Mouse (Mus musculus) liver, embryonic 16.5 days (tissue): ENCODE measurements around the gene Lpar5. TPM values are rescaled to one million over a fixed set of nuclear protein-coding genes. Genes with fewer than 3 reads are reported as not detected.
"Not testable (repeated sequence)": the region's sequence is repeated elsewhere in the genome, so short reads cannot be mapped to it uniquely, and the experiment has no call there.

Experiments used
- ATAC-seq: fragments of 200-750 bp; cut with Nextera tagmentation; 2 replicates; pipeline ENCODE4 v1.8.0; 2017; ENCODE audit warnings: low read depth, mild to moderate bottlenecking, moderate number of reproducible peaks, moderate library complexity
- H3K27ac ChIP-seq: fragments of 300-500 bp; sonication (generic); 2 replicates; pipeline ENCODE4 v1.5.1; 2014; ENCODE audit warnings: mild to moderate bottlenecking, low read length
- H3K27me3 ChIP-seq: fragments of 300-500 bp; sonication (generic); 2 replicates; pipeline ENCODE4 v1.6.1; 2014; ENCODE audit warnings: low read depth, low read length, mixed read lengths; ENCODE audit not compliant: control insufficient read depth, insufficient read depth
- H3K36me3 ChIP-seq: fragments of 300-500 bp; sonication (generic); 2 replicates; pipeline ENCODE4 v1.6.1; 2014; ENCODE audit warnings: mild to moderate bottlenecking; ENCODE audit not compliant: control insufficient read depth, insufficient read depth
- H3K4me1 ChIP-seq: fragments of 300-500 bp; sonication (generic); 2 replicates; pipeline ENCODE4 v1.6.1; 2014; ENCODE audit warnings: low read depth, low read length, mixed read lengths; ENCODE audit not compliant: control insufficient read depth
- H3K4me2 ChIP-seq: fragments of 300-500 bp; sonication (generic); 2 replicates; pipeline ENCODE4 v1.6.1; 2014; ENCODE audit warnings: low read depth, low read length, mixed read lengths
- H3K4me3 ChIP-seq: fragments of 300-500 bp; sonication (generic); 2 replicates; pipeline ENCODE4 v1.5.1; 2014; ENCODE audit warnings: low read depth, mild to moderate bottlenecking, low read length
- H3K9ac ChIP-seq: fragments of 300-500 bp; sonication (generic); 2 replicates; pipeline ENCODE4 v1.6.1; 2014; ENCODE audit warnings: low read depth, low read length
- H3K9me3 ChIP-seq: fragments of 300-500 bp; sonication (generic); replicated peaks from 2 replicates; pipeline ENCODE4 v1.6.1; 2016; ENCODE audit warnings: low read length; ENCODE audit not compliant: control insufficient read depth
- WGBS: fragments of 180-500 bp; shearing (Covaris S2); extraction: QIAGEN DNeasy Blood & Tissue Kit; methylation state at CpG from one replicate; pipeline ENCODE4 v1.1.7; 2014; ENCODE audit not compliant: insufficient replicate concordance; 5-methylcytosine and 5-hydroxymethylcytosine counted together
- polyA plus RNA-seq: library from polyadenylated mRNA; unstranded; fragments of >200 nt; fragmentation: Nextera tagmentation; extraction: Ambion mirVana; gene quantifications from 2 replicates; pipeline ENCODE4 v1.2.1, GENCODE M21; 2015

The Lpar5 gene
- polyA plus RNA-seq = 1.4 and 1.5 TPM in 2 replicates

- no peak within 1 kb of the TSS for H3K4me3 ChIP-seq
- H3K36me3 ChIP-seq = no peaks in the 10 kb centered on the region
- no peaks in the 10 kb centered on the region for H3K27me3 ChIP-seq
- no peaks in the 10 kb centered on the region for H3K9me3 ChIP-seq
- H3K4me2 ChIP-seq = no peak within 1 kb of the TSS
- H3K27ac ChIP-seq = no peak within 1 kb of the TSS
- H3K9ac ChIP-seq = no peak within 1 kb of the TSS
- ATAC-seq = no peak
- H3K4me1 ChIP-seq = peaks cover 33% of the 10 kb centered on the region
- 47% methylated on average over 8 of the region's 8 CpGs for WGBS
Observed at GRCm38 (mm10) chr6:125067571-125067995, at the start of gene Lpar5. Lpar5 (plus strand) TSS chr6:125067920.

- peaks cover 49% of the 10 kb centered on the region for H3K36me3 ChIP-seq
- WGBS = 45% methylated on average over 7 of the region's 9 CpGs
- not testable (repeated sequence) for H3K9ac ChIP-seq, H3K27me3 ChIP-seq, H3K9me3 ChIP-seq, H3K27ac ChIP-seq, H3K4me3 ChIP-seq, H3K4me2 ChIP-seq, H3K4me1 ChIP-seq
- peak; percentile 9; the same call in 1 of the 2 replicates for ATAC-seq
Observed at GRCm38 (mm10) chr6:125030532-125030931, 37.2 kb upstream of the Lpar5 start.

- H3K4me1 ChIP-seq = no peaks in the 10 kb centered on the region
- H3K27me3 ChIP-seq = no peaks in the 10 kb centered on the region
- ATAC-seq = no peak
- H3K4me2 ChIP-seq = no peak overlapping the region
- no peak overlapping the region for H3K4me3 ChIP-seq
- H3K36me3 ChIP-seq = peaks cover 46% of the 10 kb centered on the region
- no peak overlapping the region for H3K9ac ChIP-seq
- H3K27ac ChIP-seq = no peak overlapping the region
- H3K9me3 ChIP-seq = no peaks in the 10 kb centered on the region
- WGBS = 89% methylated on average over 16 of the region's 16 CpGs
Observed at GRCm38 (mm10) chr6:125031604-125032003, 36.1 kb upstream of the Lpar5 start.

- Histone ChIP-seq H3K9me3 (no peaks in the 10 kb centered on the region), H3K4me1 (peaks cover 21% of the 10 kb centered on the region), H3K4me3 (peak overlapping the region; percentile 73; the same call in 1 of the 2 replicates), H3K27me3 (no peaks in the 10 kb centered on the region), H3K36me3 (peaks cover 18% of the 10 kb centered on the region), H3K9ac (no peak overlapping the region), H3K4me2 (peak overlapping the region; percentile 79), H3K27ac (no peak overlapping the region; the same call in 1 of the 2 replicates)
- no peak for ATAC-seq
- 85% methylated on average over 4 of the region's 4 CpGs for WGBS
Observed at GRCm38 (mm10) chr6:125038666-125039065, 29.1 kb upstream of the Lpar5 start.

GRCm38 (mm10) chr6:125039131-125039530, 28.6 kb upstream of the Lpar5 start:
- Histone ChIP-seq H3K9me3 (no peaks in the 10 kb centered on the region), H3K27ac (peak overlapping the region; percentile 76), H3K36me3 (peaks cover 17% of the 10 kb centered on the region), H3K4me2 (peak overlapping the region; percentile 79), H3K27me3 (no peaks in the 10 kb centered on the region), H3K4me1 (peaks cover 21% of the 10 kb centered on the region), H3K9ac (peak overlapping the region; percentile 51), H3K4me3 (peak overlapping the region; percentile 73)
- no peak for ATAC-seq
- WGBS = 3% methylated on average over 8 of the region's 8 CpGs

- peaks cover 19% of the 10 kb centered on the region for H3K36me3 ChIP-seq
- WGBS = under 1% methylated on average over 26 of the region's 26 CpGs
- H3K9me3 ChIP-seq = no peaks in the 10 kb centered on the region
- peak within 1 kb of the TSS; percentile 79 for H3K4me2 ChIP-seq
- peak within 1 kb of the TSS; percentile 73 for H3K4me3 ChIP-seq
- H3K27me3 ChIP-seq = no peaks in the 10 kb centered on the region
- peaks cover 21% of the 10 kb centered on the region for H3K4me1 ChIP-seq
- H3K9ac ChIP-seq = peak within 1 kb of the TSS; percentile 51
- peak within 1 kb of the TSS; percentile 76 for H3K27ac ChIP-seq
- ATAC-seq = peak; percentile 95
Observed at GRCm38 (mm10) chr6:125039533-125040153, 28.1 kb upstream of the Lpar5 start, which contains the start of gene Ing4. Ing4 (plus strand) TSS chr6:125039760.

- H3K4me1 ChIP-seq = peaks cover 21% of the 10 kb centered on the region
- H3K4me3 ChIP-seq = peak overlapping the region; percentile 73
- ATAC-seq = no peak
- H3K9ac ChIP-seq = peak overlapping the region; percentile 35
- no peaks in the 10 kb centered on the region for H3K9me3 ChIP-seq
- H3K4me2 ChIP-seq = peak overlapping the region; percentile 79
- WGBS = 4% methylated on average over 7 of the region's 7 CpGs
- H3K27ac ChIP-seq = peak overlapping the region; percentile 76
- H3K27me3 ChIP-seq = no peaks in the 10 kb centered on the region
- peaks cover 18% of the 10 kb centered on the region for H3K36me3 ChIP-seq
Observed at GRCm38 (mm10) chr6:125040221-125040620, 27.5 kb upstream of the Lpar5 start.

- 49% methylated on average over 7 of the region's 7 CpGs for WGBS
- H3K27me3 ChIP-seq = no peaks in the 10 kb centered on the region
- H3K36me3 ChIP-seq = peaks cover 13% of the 10 kb centered on the region; the same call in 1 of the 2 replicates
Observed at GRCm38 (mm10) chr6:125041047-125041446, 26.7 kb upstream of the Lpar5 start.

GRCm38 (mm10) chr6:125042081-125042480, 25.6 kb upstream of the Lpar5 start:
- Histone ChIP-seq H3K9me3 (no peaks in the 10 kb centered on the region), H3K4me3 (no peak overlapping the region), H3K4me1 (peaks cover 21% of the 10 kb centered on the region), H3K27ac (no peak overlapping the region), H3K36me3 (peaks cover 15% of the 10 kb centered on the region; the same call in 1 of the 2 replicates), H3K27me3 (no peaks in the 10 kb centered on the region), H3K9ac (no peak overlapping the region), H3K4me2 (no peak overlapping the region; the same call in 1 of the 2 replicates)
- no peak for ATAC-seq
- WGBS = 60% methylated on average over 7 of the region's 7 CpGs

More at GRCm38 (mm10) chr6:125041047-125041446, 26.7 kb upstream of the Lpar5 start:
- Histone ChIP-seq H3K4me1 (peaks cover 21% of the 10 kb centered on the region), H3K27ac (peak overlapping the region; percentile 40), H3K4me3 (no peak overlapping the region), H3K4me2 (no peak overlapping the region), H3K9me3 (no peaks in the 10 kb centered on the region), H3K9ac (no peak overlapping the region)
- no peak for ATAC-seq
